Mouse (Mus musculus) liver, postnatal 0 days (tissue): Measurements from ENCODE around the gene Erp29. TPM values are rescaled to one million over a fixed set of nuclear protein-coding genes. Genes with fewer than 3 reads are reported as not detected.

Experiments
- ATAC-seq: fragments of 200-750 bp; cut with Nextera tagmentation; 2 replicates; pipeline ENCODE4 v1.8.0; 2017; ENCODE audit warnings: mild to moderate bottlenecking, moderate library complexity
- DNase-seq: peaks from one replicate; pipeline ENCODE4 v3.0.0-alpha.2; 2016
- H3K27ac ChIP-seq: fragments of 300-500 bp; sonication (generic); 2 replicates; pipeline ENCODE4 v1.5.1; 2014; ENCODE audit warnings: antibody characterized with exemption, moderate library complexity, mild to moderate bottlenecking, low read depth
- H3K27me3 ChIP-seq: fragments of 300-500 bp; sonication (generic); 2 replicates; pipeline ENCODE4 v1.6.1; 2014; ENCODE audit warnings: low read length, control low read depth, mixed read lengths; ENCODE audit not compliant: insufficient read depth
- H3K36me3 ChIP-seq: fragments of 300-500 bp; sonication (generic); replicated peaks from 2 replicates; pipeline ENCODE4 v1.6.1; 2014; ENCODE audit warnings: mild to moderate bottlenecking, control low read depth, low read length, moderate library complexity, mixed read lengths; ENCODE audit not compliant: insufficient read depth
- H3K4me1 ChIP-seq: fragments of 300-500 bp; sonication (generic); 2 replicates; pipeline ENCODE4 v1.6.1; 2014; ENCODE audit warnings: antibody characterized with exemption, mild to moderate bottlenecking, control low read depth; ENCODE audit not compliant: insufficient read depth
- H3K4me2 ChIP-seq: fragments of 300-500 bp; sonication (generic); 2 replicates; pipeline ENCODE4 v1.6.1; 2014; ENCODE audit warnings: low read depth, mild to moderate bottlenecking, low read length, moderate library complexity, mixed read lengths
- H3K4me3 ChIP-seq: fragments of 300-500 bp; sonication (generic); 2 replicates; pipeline ENCODE4 v1.5.1; 2014; ENCODE audit warnings: low read depth, low read length
- H3K9ac ChIP-seq: fragments of 300-500 bp; sonication (generic); replicated peaks from 2 replicates; pipeline ENCODE4 v1.6.1; 2014; ENCODE audit warnings: mild to moderate bottlenecking, moderate library complexity
- H3K9me3 ChIP-seq: fragments of 300-500 bp; sonication (generic); 2 replicates; pipeline ENCODE4 v1.6.1; 2016; ENCODE audit warnings: mild to moderate bottlenecking, control low read depth, low read length, mixed read lengths
- CTCF ChIP-seq: sonication (generic); IDR thresholded peaks from 2 replicates; pipeline ENCODE4 v1.5.1; 2016; ENCODE audit warnings: antibody characterized with exemption, low read depth
- EP300 ChIP-seq: IDR thresholded peaks from 2 replicates; pipeline ENCODE4 v1.6.1; 2016; ENCODE audit warnings: antibody characterized with exemption, low read depth, mild to moderate bottlenecking
- WGBS: fragments of 180-500 bp; shearing (Covaris S2); extraction: QIAGEN DNeasy Blood & Tissue Kit; methylation state at CpG from one replicate; pipeline ENCODE4 v1.1.7; 2014; ENCODE audit not compliant: insufficient replicate concordance; 5-methylcytosine and 5-hydroxymethylcytosine counted together
- polyA plus RNA-seq: library from polyadenylated mRNA; unstranded; fragments of >200 nt; fragmentation: Nextera tagmentation; extraction: Ambion mirVana; gene quantifications from 2 replicates; pipeline ENCODE4 v1.2.1, GENCODE M21; 2015

The Erp29 gene
- polyA plus RNA-seq, 1 experiment from 2014 or later = 69.4 TPM

DNA sequence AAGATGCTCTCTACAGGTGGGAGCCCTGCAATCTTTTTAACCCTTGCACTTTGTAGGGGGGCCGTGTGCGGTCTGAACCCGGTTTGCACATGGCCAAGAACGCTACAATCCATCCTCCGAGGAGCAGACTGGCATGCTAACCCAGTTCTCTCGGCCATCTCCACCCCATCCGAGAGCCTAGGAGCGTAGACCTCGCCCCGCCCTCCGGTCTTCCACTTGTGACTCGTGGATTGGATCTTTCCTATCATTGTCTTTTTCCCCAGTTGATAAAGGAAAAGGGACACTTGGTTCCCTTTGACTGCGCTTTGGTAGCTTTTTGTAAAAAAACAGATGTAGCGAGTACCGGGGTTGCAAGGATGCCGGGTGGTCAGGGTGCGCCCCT lies 671 bp downstream of the Erp29 start, which contains the start of gene Tmem116:
Gene Tmem116 (plus strand): TSS at position 250 of the 382 bp plus-strand sequence.
- Histone ChIP-seq H3K27me3 (no peaks in the 10 kb centered on the region), H3K4me3 (peak within 1 kb of the TSS; percentile 98), H3K4me1 (peaks cover 23% of the 10 kb centered on the region), H3K36me3 (peaks cover 30% of the 10 kb centered on the region), H3K27ac (peak within 1 kb of the TSS; percentile 97), H3K4me2 (peak within 1 kb of the TSS; percentile 96), H3K9me3 (no peaks in the 10 kb centered on the region), H3K9ac (peak within 1 kb of the TSS; percentile 98)
- DNase-seq (peak; percentile 62), ATAC-seq (peak; percentile 12; the same call in 1 of the 2 replicates)
- TF ChIP-seq CTCF = no peak
- TF ChIP-seq EP300 = no peak
- 0% methylated on average over 17 of the region's 17 CpGs for WGBS

DNA sequence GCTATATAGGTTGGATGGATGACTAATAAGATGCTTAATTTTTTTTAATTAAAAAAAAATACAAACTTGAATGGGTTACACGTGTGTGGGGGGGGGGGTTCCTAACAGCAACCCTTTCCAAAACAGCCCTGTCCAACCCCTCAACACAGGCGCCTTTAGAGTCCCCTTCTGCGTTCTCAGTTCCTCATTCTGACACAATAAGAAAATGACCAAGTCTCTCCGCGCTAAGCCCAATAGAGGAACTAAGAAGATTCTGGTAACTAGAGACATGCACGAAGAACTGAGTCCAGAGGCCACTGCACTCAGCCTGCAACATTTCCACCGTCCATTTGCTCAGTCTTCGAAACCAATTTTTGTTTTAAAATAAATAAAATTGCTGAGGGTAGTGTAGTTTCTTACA lies 1.1 kb downstream of the Erp29 start:
- no peak for DNase-seq
- Histone ChIP-seq H3K4me3 (peak overlapping the region; percentile 98), H3K9ac (peak overlapping the region; percentile 98), H3K9me3 (no peaks in the 10 kb centered on the region), H3K27me3 (no peaks in the 10 kb centered on the region), H3K36me3 (peaks cover 35% of the 10 kb centered on the region), H3K27ac (peak overlapping the region; percentile 97), H3K4me1 (peaks cover 23% of the 10 kb centered on the region), H3K4me2 (peak overlapping the region; percentile 96)
- no peak for ATAC-seq
- 12% methylated on average over 8 of the region's 8 CpGs for WGBS
- TF ChIP-seq CTCF = 0 out of 2 replicates have a peak, but pooled peaks have one; percentile 0
- no peak for TF ChIP-seq EP300

DNA sequence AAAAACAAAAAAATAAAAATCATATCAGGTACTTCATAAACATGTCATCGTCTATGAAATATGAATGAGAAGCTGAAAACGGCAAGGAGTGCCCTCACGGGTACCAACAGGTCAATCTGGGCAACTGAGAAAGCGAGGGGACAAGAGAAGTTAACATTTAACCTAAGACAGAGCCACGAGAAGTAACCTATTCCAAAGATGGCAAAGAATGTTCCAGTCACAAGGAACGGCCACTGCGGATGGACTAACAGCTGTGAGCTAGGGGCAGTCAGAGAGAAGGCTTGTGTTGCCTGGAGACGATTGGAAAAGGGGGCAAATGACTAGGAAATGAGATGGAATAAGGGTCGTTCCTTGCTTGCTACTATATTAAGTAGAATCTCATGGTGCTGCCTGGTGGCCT lies 1.8 kb downstream of the Erp29 start:
- peak overlapping the region; percentile 96 for H3K4me2 ChIP-seq
- DNase-seq = no peak
- no peak overlapping the region for H3K9ac ChIP-seq
- TF ChIP-seq CTCF (no peak), EP300 (no peak)
- no peaks in the 10 kb centered on the region for H3K9me3 ChIP-seq
- H3K36me3 ChIP-seq = peaks cover 39% of the 10 kb centered on the region
- H3K4me3 ChIP-seq = 0 out of 2 replicates have a peak overlapping the region, but pooled peaks have one; percentile 98
- H3K27me3 ChIP-seq = no peaks in the 10 kb centered on the region
- H3K27ac ChIP-seq = no peak overlapping the region
- no peak for ATAC-seq
- 69% methylated on average over 9 of the region's 9 CpGs for whole genome bisulfite sequencing
- peaks cover 23% of the 10 kb centered on the region for H3K4me1 ChIP-seq

DNA sequence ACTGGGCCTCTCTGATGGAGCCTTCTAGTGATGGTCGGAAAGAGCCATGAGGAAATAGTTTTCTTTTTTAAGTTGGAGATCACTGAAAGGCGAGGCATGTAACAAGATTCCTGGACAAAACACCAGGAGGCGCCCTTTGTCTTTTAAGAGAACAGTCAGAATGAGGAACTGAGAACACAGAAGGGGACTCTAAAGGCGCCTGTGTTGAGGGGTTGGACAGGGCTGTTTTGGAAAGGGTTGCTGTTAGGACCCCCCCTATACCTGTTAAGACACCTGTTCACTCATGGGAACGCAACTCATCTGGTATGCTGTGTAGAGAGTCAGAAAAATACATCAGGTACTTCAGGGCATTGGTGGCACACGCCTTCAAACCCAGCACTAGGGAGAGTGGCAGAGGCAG lies 2.3 kb downstream of the Erp29 start:
- WGBS = 39% methylated on average over 6 of the region's 6 CpGs
- peak; percentile 79 for DNase-seq
- H3K4me1 ChIP-seq = peaks cover 23% of the 10 kb centered on the region
- TF ChIP-seq CTCF = peak; percentile 71
- TF ChIP-seq EP300 = no peak
- 0 out of 2 replicates have a peak overlapping the region, but pooled peaks have one; percentile 16 for H3K27ac ChIP-seq
- H3K9me3 ChIP-seq = no peaks in the 10 kb centered on the region
- no peak for ATAC-seq
- no peak overlapping the region for H3K4me3 ChIP-seq
- no peak overlapping the region for H3K9ac ChIP-seq
- H3K27me3 ChIP-seq = no peaks in the 10 kb centered on the region
- H3K4me2 ChIP-seq = peak overlapping the region; percentile 96; the same call in 1 of the 2 replicates
- peaks cover 44% of the 10 kb centered on the region for H3K36me3 ChIP-seq

- peaks cover 57% of the 10 kb centered on the region for H3K36me3 ChIP-seq
- no peak overlapping the region for H3K9ac ChIP-seq
- WGBS = 92% methylated on average over 3 of the region's 3 CpGs
- no peak overlapping the region for H3K27ac ChIP-seq
- no peaks in the 10 kb centered on the region for H3K9me3 ChIP-seq
- peaks cover 17% of the 10 kb centered on the region for H3K4me1 ChIP-seq
- no peak for ATAC-seq
- H3K27me3 ChIP-seq = no peaks in the 10 kb centered on the region
- no peak for DNase-seq
- TF ChIP-seq EP300 = no peak
- peak; percentile 55 for TF ChIP-seq CTCF
- no peak overlapping the region for H3K4me2 ChIP-seq
- H3K4me3 ChIP-seq = no peak overlapping the region
Observed at GRCm38 (mm10) chr5:121448450-121448849, 3.9 kb downstream of the Erp29 start.

GRCm38 (mm10) chr5:121444870-121445269 lies 7.4 kb downstream of the Erp29 start:
- DNase-seq (no peak), ATAC-seq (no peak)
- no peak for TF ChIP-seq CTCF
- TF ChIP-seq EP300 = no peak
- H3K9ac ChIP-seq = no peak overlapping the region
- no peaks in the 10 kb centered on the region for H3K27me3 ChIP-seq
- WGBS = 89% methylated on average over 5 of the region's 5 CpGs
- no peaks in the 10 kb centered on the region for H3K4me1 ChIP-seq
- peaks cover 82% of the 10 kb centered on the region for H3K36me3 ChIP-seq
- H3K27ac ChIP-seq = no peak overlapping the region
- H3K9me3 ChIP-seq = no peaks in the 10 kb centered on the region
- H3K4me2 ChIP-seq = no peak overlapping the region
- no peak overlapping the region for H3K4me3 ChIP-seq
